Mouse (Mus musculus) thymus, adult 2 months (tissue): ENCODE results near the gene Supt4a. TPM values are rescaled to one million over a fixed set of nuclear protein-coding genes. Genes with fewer than 3 reads are reported as not detected.

Experiments
- DNase-seq: peaks from one replicate; pipeline ENCODE4 v3.0.0; 2021
- H3K27ac ChIP-seq: fragments of 200-500 bp; 2 replicates; pipeline ENCODE4 v1.5.1; 2012; ENCODE audit warnings: low read length, control low read depth; ENCODE audit not compliant: control insufficient read depth, insufficient read depth
- H3K27me3 ChIP-seq: fragments of 200-500 bp; 2 replicates; pipeline ENCODE4 v1.6.1; 2012; ENCODE audit warnings: mild to moderate bottlenecking, low read length, moderate library complexity, mixed read lengths; ENCODE audit not compliant: control insufficient read depth, insufficient read depth
- H3K36me3 ChIP-seq: fragments of 200-500 bp; 2 replicates; pipeline ENCODE4 v1.6.1; 2012; ENCODE audit warnings: mild to moderate bottlenecking, low read length, moderate library complexity; ENCODE audit not compliant: control insufficient read depth, insufficient read depth
- H3K4me1 ChIP-seq: fragments of 200-500 bp; replicated peaks from 2 replicates; pipeline ENCODE4 v1.6.1; 2012; ENCODE audit warnings: low read length; ENCODE audit not compliant: control insufficient read depth, insufficient read depth
- H3K4me3 ChIP-seq: fragments of 200-500 bp; 2 replicates; pipeline ENCODE4 v1.5.1; 2012; ENCODE audit warnings: mild to moderate bottlenecking, low read length, control low read depth, moderate library complexity; ENCODE audit not compliant: control insufficient read depth, insufficient read depth
- CTCF ChIP-seq: fragments of 200-500 bp; IDR thresholded peaks from 2 replicates; pipeline ENCODE4 v1.5.1; 2012; ENCODE audit warnings: mild to moderate bottlenecking, control low read depth, low read length, moderate library complexity, borderline replicate concordance; ENCODE audit not compliant: control insufficient read depth, poor library complexity, insufficient read depth; ENCODE audit errors: extremely low read depth
- POLR2A ChIP-seq: fragments of 200-500 bp; IDR thresholded peaks from 2 replicates; pipeline ENCODE4 v1.6.1; 2012; ENCODE audit warnings: mild to moderate bottlenecking, low read length, control low read depth, moderate library complexity; ENCODE audit not compliant: control insufficient read depth, poor library complexity, insufficient read depth; ENCODE audit errors: extremely low read depth
- WGBS: fragments of 180-500 bp; shearing (Covaris S2); methylation state at CpG from one replicate; pipeline ENCODE4 v1.1.7; 2018; 5-methylcytosine and 5-hydroxymethylcytosine counted together
- polyA plus RNA-seq: library from polyadenylated mRNA; depleted of rRNA; stranded (reverse); fragments of >200 nt; gene quantifications from 2 replicates; pipeline ENCODE4 v1.2.3, GENCODE M21; 2012

The Supt4a gene
- polyA plus RNA-seq, 1 experiment, result 215 TPM

DNA sequence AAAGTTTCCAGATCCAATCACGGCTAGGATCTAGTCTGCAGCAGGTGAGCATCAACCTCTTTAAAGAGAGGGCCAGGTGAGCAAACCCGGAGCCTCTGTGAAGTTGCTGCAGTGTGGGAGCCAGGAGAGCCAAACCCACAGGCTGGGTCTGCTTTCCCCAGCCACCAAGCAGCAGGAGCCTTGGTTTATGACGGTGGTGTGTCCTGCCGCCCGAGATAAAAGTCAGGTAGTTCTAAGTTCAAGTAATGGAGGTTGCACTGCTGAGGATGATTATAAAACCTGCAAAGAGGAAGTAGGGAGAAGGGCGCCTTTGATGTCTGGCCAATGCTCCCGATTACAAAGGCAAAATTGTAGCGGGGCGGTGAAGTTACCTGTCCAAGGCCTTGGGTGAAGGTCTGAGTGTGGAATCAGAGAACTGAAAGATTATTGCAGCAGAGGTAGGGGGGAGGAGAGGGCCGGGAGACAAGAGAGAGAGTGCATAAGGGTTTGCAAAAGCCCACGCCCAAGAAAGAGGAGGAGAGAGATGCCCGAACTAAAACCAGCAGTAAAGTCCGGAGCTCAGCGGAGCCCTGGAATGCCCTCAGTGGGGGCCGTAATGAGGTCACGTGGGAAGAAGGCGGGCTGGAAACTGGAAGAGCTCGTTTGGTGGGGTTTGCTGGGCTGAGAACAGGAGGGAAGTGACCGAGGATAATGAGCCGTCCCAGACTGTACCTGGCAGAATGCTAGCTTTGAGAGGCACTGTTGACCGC, 27.7 kb upstream of the Supt4a start:
- no peak for TF ChIP-seq POLR2A
- TF ChIP-seq CTCF, result no peak
- H3K27ac ChIP-seq, result no peak overlapping the region
- H3K27me3 ChIP-seq, result no peaks in the 10 kb centered on the region; the same call in 1 of the 2 replicates
- no peak for DNase-seq
- no peak overlapping the region for H3K4me3 ChIP-seq
- WGBS, result 20% methylated on average over 21 of the region's 21 CpGs
- no peaks in the 10 kb centered on the region for H3K36me3 ChIP-seq
- peaks cover 9% of the 10 kb centered on the region for H3K4me1 ChIP-seq

DNA sequence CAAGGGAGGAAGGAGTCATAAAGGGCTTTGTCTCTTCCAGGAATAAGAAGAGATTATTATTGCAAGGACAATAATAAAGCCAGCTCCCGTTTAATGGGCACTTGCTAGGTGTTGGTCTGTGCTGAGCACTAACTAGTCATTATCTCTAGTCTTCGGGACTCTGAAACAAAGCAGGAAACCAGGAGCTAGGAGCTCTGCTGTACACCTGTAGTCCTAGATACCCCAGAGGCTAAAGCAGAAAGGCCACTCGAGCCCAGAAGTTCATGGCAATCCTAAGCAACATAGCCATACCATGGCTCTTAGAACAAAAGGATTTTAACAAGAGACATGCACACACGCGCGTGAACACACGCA, 27.1 kb upstream of the Supt4a start:
- Histone ChIP-seq H3K4me3 (no peak overlapping the region), H3K4me1 (peaks cover 9% of the 10 kb centered on the region), H3K36me3 (no peaks in the 10 kb centered on the region), H3K27ac (no peak overlapping the region), H3K27me3 (no peaks in the 10 kb centered on the region; the same call in 1 of the 2 replicates)
- DNase-seq, result no peak
- WGBS, result 80% methylated on average over 7 of the region's 7 CpGs
- TF ChIP-seq POLR2A (no peak), CTCF (no peak)

- H3K27me3 ChIP-seq, result no peaks in the 10 kb centered on the region; the same call in 1 of the 2 replicates
- H3K4me3 ChIP-seq, result no peak overlapping the region
- TF ChIP-seq POLR2A (no peak), CTCF (no peak)
- no peak for DNase-seq
- H3K36me3 ChIP-seq, result no peaks in the 10 kb centered on the region
- H3K27ac ChIP-seq, result no peak overlapping the region
- peaks cover 9% of the 10 kb centered on the region for H3K4me1 ChIP-seq
- WGBS, result 82% methylated on average over 4 of the region's 4 CpGs
Observed at GRCm38 (mm10) chr11:87712188-87712587, 25.2 kb upstream of the Supt4a start.

DNA sequence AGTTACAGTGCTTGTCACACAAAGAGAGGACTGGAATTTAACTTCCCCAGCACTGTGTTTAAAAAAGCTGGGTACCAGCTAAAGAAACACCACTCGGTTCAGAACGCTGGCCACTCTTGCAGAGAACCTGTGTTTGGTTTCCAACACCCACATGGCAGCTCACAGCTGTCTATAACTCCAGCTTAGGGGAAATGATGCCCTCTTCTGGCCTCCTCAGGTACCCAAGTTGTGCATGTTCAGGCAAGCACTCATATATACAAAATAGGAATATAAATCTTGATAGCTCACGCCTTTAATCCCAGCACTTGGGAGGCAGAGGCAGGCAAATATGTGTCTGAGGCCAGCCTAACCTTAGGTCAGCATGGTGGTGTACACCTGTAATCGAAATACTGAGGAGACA, 21.4 kb upstream of the Supt4a start:
- TF ChIP-seq POLR2A, result no peak
- TF ChIP-seq CTCF, result no peak
- 94% methylated on average over 4 of the region's 4 CpGs for WGBS

DNA sequence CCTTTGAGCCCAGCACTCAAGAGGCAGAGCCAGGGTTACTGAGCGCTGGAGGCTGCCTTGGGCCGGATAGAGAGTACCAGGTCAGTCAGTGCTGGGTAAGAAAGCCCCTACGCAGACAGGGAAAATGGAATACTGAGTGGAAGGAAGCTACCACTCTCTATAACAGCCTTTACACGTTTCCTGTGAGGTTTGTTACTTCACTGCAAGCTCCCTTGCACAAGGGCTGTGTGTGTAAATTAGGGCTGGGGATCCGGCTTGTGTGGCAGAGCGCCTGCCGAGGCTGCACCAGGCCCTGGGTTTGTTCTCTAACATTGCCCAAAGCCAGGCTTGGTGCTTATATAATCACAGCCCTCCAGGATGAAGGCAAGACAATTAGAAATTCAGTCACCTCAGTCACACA, 17.8 kb upstream of the Supt4a start:
- Histone ChIP-seq H3K36me3 (no peaks in the 10 kb centered on the region), H3K4me1 (peaks cover 27% of the 10 kb centered on the region), H3K27me3 (no peaks in the 10 kb centered on the region), H3K27ac (peak overlapping the region; percentile 83), H3K4me3 (peak overlapping the region; percentile 12)
- no peak for DNase-seq
- TF ChIP-seq CTCF, result no peak
- TF ChIP-seq POLR2A, result no peak
- WGBS, result 40% methylated on average over 7 of the region's 7 CpGs

More for the DNA sequence above, 21.4 kb upstream of the Supt4a start:
- H3K36me3 ChIP-seq, result no peaks in the 10 kb centered on the region
- no peak overlapping the region for H3K27ac ChIP-seq
- H3K27me3 ChIP-seq, result no peaks in the 10 kb centered on the region
- no peak for DNase-seq
- peaks cover 9% of the 10 kb centered on the region for H3K4me1 ChIP-seq
- no peak overlapping the region for H3K4me3 ChIP-seq

DNA sequence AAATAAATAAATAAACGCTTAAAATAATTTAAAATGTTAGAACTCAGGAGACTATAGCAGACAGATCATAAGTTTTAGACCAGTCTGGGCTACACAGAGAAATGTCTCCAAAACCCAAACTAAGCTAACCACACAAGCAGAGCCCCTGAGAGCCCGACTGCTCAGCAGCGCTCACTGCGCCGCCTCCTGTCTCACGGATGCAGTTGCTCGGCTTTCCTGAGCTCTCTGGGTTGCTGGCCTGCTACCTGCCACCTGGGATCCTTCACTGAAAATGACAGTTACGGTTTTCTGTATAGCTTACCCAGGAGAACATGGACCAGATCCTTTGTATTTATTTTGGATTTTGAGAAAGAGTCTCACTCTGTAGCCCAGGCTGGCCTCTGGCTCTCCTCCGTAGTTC, 17.0 kb upstream of the Supt4a start:
- WGBS, result 14% methylated on average over 9 of the region's 9 CpGs
- TF ChIP-seq POLR2A (no peak), CTCF (peak; percentile 79; the same call in 1 of the 2 replicates)
- Histone ChIP-seq H3K4me1 (peaks cover 33% of the 10 kb centered on the region), H3K36me3 (no peaks in the 10 kb centered on the region), H3K27ac (peak overlapping the region; percentile 99), H3K4me3 (peak overlapping the region; percentile 48), H3K27me3 (no peaks in the 10 kb centered on the region)
- peak; percentile 79 for DNase-seq
